Mouse (Mus musculus): ENCODE data around the gene Chn2. TPM values are rescaled to one million over a fixed set of nuclear protein-coding genes. Genes with fewer than 3 reads are reported as not detected.
A peak's percentile ranks its signal among the peaks of the same experiment; 100 is the strongest.

The Chn2 gene
- polyA plus RNA-seq, 1 experiment from 2014 or later = 5.5 TPM

GRCm38 (mm10) chr6:54035548-54035947 lies 3.8 kb upstream of the Chn2 start:
- no peak for ATAC-seq (replicated peaks; ENCODE audit: low FRiP score)

DNA sequence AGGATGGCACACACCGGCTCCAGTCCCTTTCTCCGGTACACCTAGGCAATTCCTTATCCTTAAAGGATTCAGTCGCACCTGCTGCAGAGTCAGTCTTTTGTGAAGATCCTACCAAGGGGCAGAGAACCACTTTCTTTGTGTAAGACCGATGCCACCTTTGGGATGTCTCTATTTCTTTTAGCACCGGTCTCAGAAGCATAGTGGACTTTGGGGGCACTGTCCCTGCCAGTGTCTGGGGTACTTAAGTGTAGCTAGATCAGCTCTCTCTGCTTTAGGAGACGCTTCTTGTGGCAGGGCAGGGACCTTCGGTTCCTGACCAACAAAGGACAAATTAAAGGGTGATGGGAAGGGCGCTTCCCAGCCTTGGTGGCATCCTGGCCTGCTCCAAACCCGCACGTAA lies 488 bp upstream of the Chn2 start:
- peak overlapping the region; percentile 77 for H3K4me2 ChIP-seq
- no peak for DNase-seq (ENCODE audit: low spot score)
- H3K9me3 ChIP-seq (ENCODE audit: control insufficient read depth, low read length) = no peaks in the 10 kb centered on the region
- no peak for ATAC-seq (replicated peaks; ENCODE audit: low FRiP score)
- H3K4me3 ChIP-seq (ENCODE audit: low read depth, low read length) = peak overlapping the region; percentile 52
- no peaks in the 10 kb centered on the region for H3K4me1 ChIP-seq (replicated peaks; ENCODE audit: control insufficient read depth, insufficient read depth, low read length)
- no peaks in the 10 kb centered on the region for H3K36me3 ChIP-seq (ENCODE audit: control insufficient read depth, insufficient read depth, low read length)
- no peak overlapping the region for H3K27ac ChIP-seq (ENCODE audit: low read depth, low read length)
- peaks cover 53% of the 10 kb centered on the region for H3K27me3 ChIP-seq (replicated peaks; ENCODE audit: control insufficient read depth, insufficient read depth, low read length)
- no peak overlapping the region; the same call in 1 of the 2 replicates for H3K9ac ChIP-seq (ENCODE audit: low read depth, low read length)
- WGBS = 16% methylated on average over 10 of the region's 10 CpGs

More at GRCm38 (mm10) chr6:54035548-54035947, 3.8 kb upstream of the Chn2 start:
- Histone ChIP-seq H3K4me3 (ENCODE audit: low read depth, low read length) (no peak overlapping the region), H3K4me1 (replicated peaks; ENCODE audit: control insufficient read depth, insufficient read depth, low read length) (no peaks in the 10 kb centered on the region), H3K36me3 (ENCODE audit: control insufficient read depth, insufficient read depth, low read length) (no peaks in the 10 kb centered on the region), H3K9me3 (ENCODE audit: control insufficient read depth, low read length) (no peaks in the 10 kb centered on the region), H3K27me3 (replicated peaks; ENCODE audit: control insufficient read depth, insufficient read depth, low read length) (peaks cover 32% of the 10 kb centered on the region), H3K27ac (ENCODE audit: low read depth, low read length) (no peak overlapping the region), H3K4me2 (no peak overlapping the region), H3K9ac (ENCODE audit: low read depth, low read length) (no peak overlapping the region)
- no peak for DNase-seq (ENCODE audit: low spot score)
- WGBS = 58% methylated on average over 3 of the region's 3 CpGs

DNA sequence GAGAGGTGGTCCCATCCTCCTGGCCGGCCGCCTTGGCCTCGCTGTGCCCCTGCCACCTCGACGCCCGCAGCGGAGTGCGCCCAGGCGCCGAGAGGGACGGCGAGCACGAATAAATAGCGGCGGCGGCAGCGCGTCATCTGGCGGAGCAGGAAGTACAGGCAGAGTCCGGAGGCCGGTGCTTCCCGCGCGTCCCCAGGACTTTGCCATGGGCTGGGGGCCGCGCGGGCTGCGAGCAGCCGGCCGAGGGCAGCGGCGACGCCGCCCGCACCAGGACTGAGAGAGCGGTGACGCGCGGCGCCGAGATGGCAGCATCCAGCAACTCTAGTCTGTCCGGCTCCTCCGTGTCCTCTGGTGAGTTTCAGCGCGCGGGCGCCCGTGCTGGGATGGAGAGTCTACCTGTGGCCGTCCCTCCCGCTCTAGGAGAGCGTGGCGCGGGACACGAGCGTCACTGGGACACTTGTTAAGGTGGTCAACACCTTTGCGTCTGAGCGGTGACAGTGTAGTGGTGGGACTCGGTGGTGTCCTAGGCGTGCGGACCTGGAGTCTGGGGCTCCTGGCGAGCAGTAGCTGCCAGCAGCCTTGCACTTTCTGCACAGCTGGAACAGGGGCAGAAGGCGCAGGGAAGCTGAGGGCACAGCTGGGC lies 572 bp downstream of the Chn2 start:
- Histone ChIP-seq H3K9ac (ENCODE audit: low read depth, low read length) (peak overlapping the region; percentile 61), H3K27me3 (replicated peaks; ENCODE audit: control insufficient read depth, insufficient read depth, low read length) (peaks cover 53% of the 10 kb centered on the region), H3K4me3 (ENCODE audit: low read depth, low read length) (peak overlapping the region; percentile 52), H3K4me1 (replicated peaks; ENCODE audit: control insufficient read depth, insufficient read depth, low read length) (no peaks in the 10 kb centered on the region), H3K27ac (ENCODE audit: low read depth, low read length) (no peak overlapping the region; the same call in 1 of the 2 replicates), H3K36me3 (ENCODE audit: control insufficient read depth, insufficient read depth, low read length) (no peaks in the 10 kb centered on the region), H3K4me2 (peak overlapping the region; percentile 77), H3K9me3 (ENCODE audit: control insufficient read depth, low read length) (no peaks in the 10 kb centered on the region)
- ATAC-seq (replicated peaks; ENCODE audit: low FRiP score) = peak; percentile 49
- peak; percentile 74 for DNase-seq (ENCODE audit: low spot score)
- under 1% methylated on average over 55 of the region's 62 CpGs for WGBS

DNA sequence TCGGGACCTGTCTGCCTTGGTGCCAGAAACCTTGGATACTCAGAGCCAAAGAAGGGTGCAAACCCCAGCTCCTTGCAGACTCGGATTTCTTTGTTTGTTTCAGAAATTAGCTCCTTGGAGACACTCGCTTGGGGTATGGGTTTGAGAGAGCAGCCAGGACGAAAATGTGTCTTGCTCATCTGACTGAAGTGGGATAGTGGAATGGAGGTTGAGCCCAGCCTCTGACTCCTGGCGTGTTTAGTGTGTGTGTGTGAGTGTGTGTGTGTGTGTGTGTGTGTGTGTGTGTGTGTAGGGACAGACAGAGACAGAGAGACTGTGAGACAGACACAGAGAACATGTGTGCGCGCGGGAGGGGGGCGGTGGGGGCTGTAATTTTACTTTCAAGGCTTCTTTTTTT lies 1.1 kb downstream of the Chn2 start:
- peak overlapping the region; percentile 77 for H3K4me2 ChIP-seq
- 25% methylated on average over 9 of the region's 9 CpGs for WGBS
- no peaks in the 10 kb centered on the region for H3K36me3 ChIP-seq (ENCODE audit: control insufficient read depth, insufficient read depth, low read length)
- H3K9me3 ChIP-seq (ENCODE audit: control insufficient read depth, low read length) = no peaks in the 10 kb centered on the region
- H3K27ac ChIP-seq (ENCODE audit: low read depth, low read length) = no peak overlapping the region
- DNase-seq (ENCODE audit: low spot score) (no peak), ATAC-seq (replicated peaks; ENCODE audit: low FRiP score) (no peak)
- peak overlapping the region; percentile 61; the same call in 1 of the 2 replicates for H3K9ac ChIP-seq (ENCODE audit: low read depth, low read length)
- peak overlapping the region; percentile 52 for H3K4me3 ChIP-seq (ENCODE audit: low read depth, low read length)
- H3K27me3 ChIP-seq (replicated peaks; ENCODE audit: control insufficient read depth, insufficient read depth, low read length) = peaks cover 53% of the 10 kb centered on the region
- H3K4me1 ChIP-seq (replicated peaks; ENCODE audit: control insufficient read depth, insufficient read depth, low read length) = no peaks in the 10 kb centered on the region

DNA sequence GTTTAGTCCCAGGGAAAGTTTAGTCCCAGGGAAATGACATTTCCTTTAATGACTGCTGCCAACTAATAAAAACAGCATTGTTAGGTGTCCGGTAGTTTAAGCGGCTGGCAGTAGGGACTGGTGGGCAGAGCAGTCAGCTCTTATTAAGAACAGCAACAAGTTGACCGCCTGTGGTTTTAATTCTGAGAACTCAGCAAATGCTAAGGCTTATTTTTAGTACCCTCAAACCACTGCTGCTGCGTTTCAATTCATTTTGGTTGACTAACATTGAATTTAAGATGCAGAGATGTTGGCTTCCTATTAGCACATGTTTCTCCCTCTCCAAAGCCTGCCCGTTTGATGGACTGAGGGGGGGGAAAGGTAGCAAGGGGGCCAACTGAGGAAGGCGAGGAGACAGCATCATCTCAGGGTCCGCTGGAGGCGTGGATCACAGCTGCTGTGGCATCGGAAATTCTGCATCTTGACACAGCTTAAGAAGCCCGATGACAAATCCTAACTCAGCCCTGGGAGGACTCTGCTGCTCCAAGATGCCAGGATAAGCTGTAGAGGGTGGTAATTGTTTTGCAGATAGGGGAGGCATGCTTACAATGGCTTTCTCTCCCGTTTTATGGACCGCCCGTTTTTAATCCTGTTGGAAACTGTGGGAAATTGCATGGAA lies 2.2 kb downstream of the Chn2 start:
- WGBS = 31% methylated on average over 13 of the region's 13 CpGs
- H3K27ac ChIP-seq (ENCODE audit: low read depth, low read length) = no peak overlapping the region
- peaks cover 53% of the 10 kb centered on the region for H3K27me3 ChIP-seq (replicated peaks; ENCODE audit: control insufficient read depth, insufficient read depth, low read length)
- DNase-seq (ENCODE audit: low spot score) (no peak), ATAC-seq (replicated peaks; ENCODE audit: low FRiP score) (no peak)
- H3K4me2 ChIP-seq = no peak overlapping the region; the same call in 1 of the 2 replicates
- H3K36me3 ChIP-seq (ENCODE audit: control insufficient read depth, insufficient read depth, low read length) = no peaks in the 10 kb centered on the region
- H3K9ac ChIP-seq (ENCODE audit: low read depth, low read length) = no peak overlapping the region
- H3K4me3 ChIP-seq (ENCODE audit: low read depth, low read length) = no peak overlapping the region
- no peaks in the 10 kb centered on the region; the same call in 1 of the 2 replicates for H3K4me1 ChIP-seq (replicated peaks; ENCODE audit: control insufficient read depth, insufficient read depth, low read length)
- H3K9me3 ChIP-seq (ENCODE audit: control insufficient read depth, low read length) = no peaks in the 10 kb centered on the region

- H3K4me2 ChIP-seq = no peak overlapping the region
- no peak for ATAC-seq (replicated peaks; ENCODE audit: low FRiP score)
- DNase-seq (ENCODE audit: low spot score) = no peak
- WGBS = 78% methylated on average over 1 of the region's 1 CpGs
- peaks cover 53% of the 10 kb centered on the region for H3K27me3 ChIP-seq (replicated peaks; ENCODE audit: control insufficient read depth, insufficient read depth, low read length)
- no peaks in the 10 kb centered on the region for H3K36me3 ChIP-seq (ENCODE audit: control insufficient read depth, insufficient read depth, low read length)
- peaks cover 2% of the 10 kb centered on the region; the same call in 1 of the 2 replicates for H3K4me1 ChIP-seq (replicated peaks; ENCODE audit: control insufficient read depth, insufficient read depth, low read length)
- no peak overlapping the region for H3K4me3 ChIP-seq (ENCODE audit: low read depth, low read length)
- H3K27ac ChIP-seq (ENCODE audit: low read depth, low read length) = no peak overlapping the region
- no peaks in the 10 kb centered on the region for H3K9me3 ChIP-seq (ENCODE audit: control insufficient read depth, low read length)
- H3K9ac ChIP-seq (ENCODE audit: low read depth, low read length) = no peak overlapping the region
These were observed 2.8 kb downstream of the Chn2 start for GRCm38 (mm10) chr6:54042142-54042541.

DNA sequence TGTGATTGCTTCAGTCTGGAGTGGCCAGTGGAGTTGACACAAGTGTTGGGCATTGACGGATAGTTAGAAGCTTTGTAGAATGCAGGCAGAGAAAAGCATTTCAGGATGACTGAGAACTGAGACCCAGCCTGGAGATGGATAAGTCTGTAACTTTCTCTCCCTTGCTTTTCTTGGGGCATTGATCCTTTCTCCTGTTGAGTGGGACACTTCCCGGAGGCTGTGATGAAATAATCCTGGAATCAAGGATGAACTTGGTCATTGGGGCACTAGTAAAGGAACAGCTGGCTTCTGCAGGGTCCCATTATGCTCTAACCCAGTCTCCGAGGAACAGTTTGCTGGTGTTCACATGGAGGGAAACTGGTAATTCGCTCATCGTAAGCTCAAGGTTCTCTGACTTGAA lies 4.2 kb downstream of the Chn2 start:
- H3K27ac ChIP-seq (ENCODE audit: low read depth, low read length) = no peak overlapping the region
- DNase-seq (ENCODE audit: low spot score) (no peak), ATAC-seq (replicated peaks; ENCODE audit: low FRiP score) (no peak)
- H3K27me3 ChIP-seq (replicated peaks; ENCODE audit: control insufficient read depth, insufficient read depth, low read length) = peaks cover 44% of the 10 kb centered on the region
- no peak overlapping the region for H3K9ac ChIP-seq (ENCODE audit: low read depth, low read length)
- no peaks in the 10 kb centered on the region for H3K36me3 ChIP-seq (ENCODE audit: control insufficient read depth, insufficient read depth, low read length)
- no peak overlapping the region for H3K4me3 ChIP-seq (ENCODE audit: low read depth, low read length)
- H3K4me2 ChIP-seq = no peak overlapping the region
- 83% methylated on average over 5 of the region's 5 CpGs for WGBS
- peaks cover 2% of the 10 kb centered on the region; the same call in 1 of the 2 replicates for H3K4me1 ChIP-seq (replicated peaks; ENCODE audit: control insufficient read depth, insufficient read depth, low read length)
- no peaks in the 10 kb centered on the region for H3K9me3 ChIP-seq (ENCODE audit: control insufficient read depth, low read length)

- 79% methylated on average over 8 of the region's 8 CpGs for WGBS
These were observed 6.7 kb downstream of the Chn2 start for GRCm38 (mm10) chr6:54045748-54046721.

More at GRCm38 (mm10) chr6:54045748-54046721, 6.7 kb downstream of the Chn2 start:
- ATAC-seq (replicated peaks; ENCODE audit: low FRiP score) (no peak), DNase-seq (ENCODE audit: low spot score) (no peak)
- Histone ChIP-seq H3K9ac (ENCODE audit: low read depth, low read length) (no peak overlapping the region), H3K36me3 (ENCODE audit: control insufficient read depth, insufficient read depth, low read length) (no peaks in the 10 kb centered on the region), H3K4me3 (ENCODE audit: low read depth, low read length) (no peak overlapping the region), H3K27me3 (replicated peaks; ENCODE audit: control insufficient read depth, insufficient read depth, low read length) (peaks cover 19% of the 10 kb centered on the region), H3K27ac (ENCODE audit: low read depth, low read length) (no peak overlapping the region), H3K4me1 (replicated peaks; ENCODE audit: control insufficient read depth, insufficient read depth, low read length) (peaks cover 2% of the 10 kb centered on the region; the same call in 1 of the 2 replicates), H3K4me2 (no peak overlapping the region), H3K9me3 (ENCODE audit: control insufficient read depth, low read length) (no peaks in the 10 kb centered on the region)

Measured in liver, embryonic 11.5 days (tissue).